Mouse (Mus musculus) 3134 (cell line): Measurements from ENCODE around the gene Fam71a.
"Not testable (repeated sequence)": the region's sequence is repeated elsewhere in the genome, so short reads cannot be mapped to it uniquely, and the experiment has no call there.

Source experiments
- DNase-seq: peaks from one replicate; pipeline ENCODE4 v3.0.0-alpha.2; 2011; ENCODE audit warnings: low spot score; ENCODE audit not compliant: insufficient read length; ENCODE audit errors: extremely low read depth

Fam71a gene

GRCm38 (mm10) chr1:191182431-191183162, 18.0 kb upstream of the Fam71a start:
- no peak for DNase-seq

- no peak for DNase-seq
Observed at GRCm38 (mm10) chr1:191181469-191182259, 17.0 kb upstream of the Fam71a start.

- DNase-seq, result no peak
Observed at GRCm38 (mm10) chr1:191180397-191180796, 15.8 kb upstream of the Fam71a start.

GRCm38 (mm10) chr1:191179846-191180245, 15.2 kb upstream of the Fam71a start:
- DNase-seq, result no peak

GRCm38 (mm10) chr1:191178511-191179188, 14.0 kb upstream of the Fam71a start:
- DNase-seq, result no peak

- DNase-seq, result no peak
Observed at GRCm38 (mm10) chr1:191176887-191177286, 12.3 kb upstream of the Fam71a start.

GRCm38 (mm10) chr1:191172487-191172886, 7.9 kb upstream of the Fam71a start:
- DNase-seq, result no peak

GRCm38 (mm10) chr1:191170444-191170843, 5.8 kb upstream of the Fam71a start:
- no peak for DNase-seq

GRCm38 (mm10) chr1:191166189-191166588, 1.6 kb upstream of the Fam71a start:
- no peak for DNase-seq

- DNase-seq, result no peak
Observed at GRCm38 (mm10) chr1:191154314-191154713, 10.3 kb downstream of the Fam71a start.

- no peak for DNase-seq
Observed at GRCm38 (mm10) chr1:191153052-191153451, 11.6 kb downstream of the Fam71a start.

GRCm38 (mm10) chr1:191150924-191151605, 13.6 kb downstream of the Fam71a start:
- DNase-seq, result no peak

GRCm38 (mm10) chr1:191149489-191149888, 15.1 kb downstream of the Fam71a start:
- DNase-seq, result not testable (repeated sequence)

- peak; percentile 47 for DNase-seq
Observed at GRCm38 (mm10) chr1:191140983-191141382, 23.6 kb downstream of the Fam71a start.

GRCm38 (mm10) chr1:191138874-191139495, 25.6 kb downstream of the Fam71a start:
- DNase-seq, result no peak

GRCm38 (mm10) chr1:191138436-191138835, 26.2 kb downstream of the Fam71a start:
- DNase-seq, result no peak

- DNase-seq, result no peak
Observed at GRCm38 (mm10) chr1:191135406-191135805, 29.2 kb downstream of the Fam71a start.

- no peak for DNase-seq
Observed at GRCm38 (mm10) chr1:191132934-191133333, 31.7 kb downstream of the Fam71a start.

- DNase-seq, result no peak
Observed at GRCm38 (mm10) chr1:191132240-191132639, 32.4 kb downstream of the Fam71a start.

- no peak for DNase-seq
Observed at GRCm38 (mm10) chr1:191131692-191132091, 32.9 kb downstream of the Fam71a start.
